Mouse (Mus musculus): ENCODE measurements at regions not wholly inside any gene's neighbourhood (a gene's known extent, or its start where the extent isn't known, plus 50 kb on each side); places are given as distances from the start of the nearest gene placed in this dataset.

DNA sequence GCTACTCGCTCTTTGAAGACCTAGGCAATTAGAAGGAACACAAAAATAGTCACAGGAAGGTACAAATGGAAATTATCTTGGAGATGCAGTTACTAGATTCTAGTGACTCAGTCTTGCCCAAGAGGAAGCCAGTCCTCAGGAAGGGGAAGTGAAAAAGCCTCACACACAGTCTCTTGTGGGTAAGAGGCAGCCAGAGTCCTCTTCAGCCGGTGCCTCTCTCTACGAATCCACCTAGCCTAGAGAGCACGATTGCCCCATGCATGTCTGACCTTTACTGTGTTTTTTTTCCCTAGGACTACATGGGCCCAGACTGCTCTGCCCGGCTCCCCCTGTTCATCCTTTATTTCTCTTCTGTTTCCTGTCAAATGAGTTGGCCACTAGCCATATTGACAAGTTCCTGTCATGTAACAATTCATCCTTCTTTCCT lies 233.7 kb upstream of the Tprg start:
- peaks cover 13% of the 10 kb centered on the region for H3K4me1 ChIP-seq (ENCODE audit: insufficient read depth)
- no peaks in the 10 kb centered on the region for H3K27me3 ChIP-seq (ENCODE audit: insufficient read depth, low read length)
- H3K36me3 ChIP-seq (replicated peaks; ENCODE audit: insufficient read depth, low read length), result no peaks in the 10 kb centered on the region
- H3K9me3 ChIP-seq (ENCODE audit: low read length), result no peaks in the 10 kb centered on the region
- peak overlapping the region; percentile 40; the same call in 1 of the 2 replicates for H3K27ac ChIP-seq (ENCODE audit: low read depth)
- DNase-seq, result peak; percentile 50
- H3K4me2 ChIP-seq (ENCODE audit: low read depth, low read length), result peak overlapping the region; percentile 48; the same call in 1 of the 2 replicates
- 22% methylated on average over 5 of the region's 5 CpGs for WGBS (ENCODE audit: insufficient replicate concordance)
- no peak overlapping the region for H3K9ac ChIP-seq (replicated peaks)
- H3K4me3 ChIP-seq (ENCODE audit: low read depth, low read length), result no peak overlapping the region
- ATAC-seq, result peak; percentile 73
- 0 out of 2 replicates have a peak, but pooled peaks have one; percentile 32 for TF ChIP-seq EP300 (IDR thresholded peaks at IDR 0.05; ENCODE audit: low read depth)
- no peak for TF ChIP-seq CTCF (IDR thresholded peaks at IDR 0.05; ENCODE audit: low read depth)

DNA sequence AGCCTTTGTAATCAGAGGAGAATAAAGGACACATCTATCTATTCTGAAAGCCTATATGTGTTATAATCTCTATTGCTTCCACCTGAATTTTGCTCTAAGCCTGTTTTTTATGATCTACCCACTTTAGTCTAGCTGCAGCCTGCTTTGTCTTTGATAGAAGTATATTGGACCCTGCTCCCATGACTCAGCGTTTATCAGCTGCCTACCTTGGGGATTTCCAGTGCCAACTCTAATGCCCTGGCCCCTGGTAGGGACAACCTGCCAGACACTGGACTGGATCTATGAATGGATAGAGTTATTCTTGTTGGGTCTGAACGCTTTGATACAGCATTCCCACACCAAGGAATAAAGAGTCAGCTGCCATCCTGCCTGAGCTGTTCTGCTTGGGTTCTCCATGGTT lies 232.3 kb upstream of the Tprg start:
- H3K27ac ChIP-seq (ENCODE audit: low read depth), result no peak overlapping the region
- no peaks in the 10 kb centered on the region for H3K36me3 ChIP-seq (replicated peaks; ENCODE audit: insufficient read depth, low read length)
- H3K9ac ChIP-seq (replicated peaks), result no peak overlapping the region
- peaks cover 21% of the 10 kb centered on the region for H3K4me1 ChIP-seq (ENCODE audit: insufficient read depth)
- DNase-seq, result no peak
- TF ChIP-seq CTCF (IDR thresholded peaks at IDR 0.05; ENCODE audit: low read depth) (no peak), EP300 (IDR thresholded peaks at IDR 0.05; ENCODE audit: low read depth) (no peak)
- no peaks in the 10 kb centered on the region for H3K9me3 ChIP-seq (ENCODE audit: low read length)
- H3K4me2 ChIP-seq (ENCODE audit: low read depth, low read length), result no peak overlapping the region
- no peak overlapping the region for H3K4me3 ChIP-seq (ENCODE audit: low read depth, low read length)
- ATAC-seq, result no peak
- 76% methylated on average over 2 of the region's 2 CpGs for WGBS (ENCODE audit: insufficient replicate concordance)
- H3K27me3 ChIP-seq (ENCODE audit: insufficient read depth, low read length), result no peaks in the 10 kb centered on the region

DNA sequence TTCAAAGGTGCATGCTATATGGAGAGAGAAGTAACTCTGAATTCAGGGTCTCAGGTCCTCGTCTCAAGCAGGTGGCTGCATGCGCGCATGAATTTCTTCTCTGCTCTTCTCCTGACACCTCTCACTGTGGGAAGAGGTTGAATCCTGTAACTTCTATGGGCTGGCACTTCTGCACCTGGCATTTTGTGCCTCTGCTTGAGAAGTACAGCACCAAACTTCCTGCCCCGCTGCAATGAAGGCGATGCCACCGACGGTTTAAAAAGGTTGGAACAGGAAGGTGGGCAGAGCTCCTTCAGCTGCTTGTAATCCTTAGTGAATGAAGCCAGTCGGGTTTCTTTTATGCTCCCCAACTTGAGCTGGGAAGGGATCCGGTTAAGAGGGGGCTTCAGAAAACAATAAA lies 231.2 kb upstream of the Tprg start:
- H3K4me1 ChIP-seq (ENCODE audit: insufficient read depth), result peaks cover 25% of the 10 kb centered on the region
- DNase-seq (no peak), ATAC-seq (no peak)
- no peaks in the 10 kb centered on the region for H3K27me3 ChIP-seq (ENCODE audit: insufficient read depth, low read length)
- no peak overlapping the region for H3K4me3 ChIP-seq (ENCODE audit: low read depth, low read length)
- 70% methylated on average over 9 of the region's 9 CpGs for WGBS (ENCODE audit: insufficient replicate concordance)
- no peak overlapping the region for H3K9ac ChIP-seq (replicated peaks)
- no peak overlapping the region for H3K4me2 ChIP-seq (ENCODE audit: low read depth, low read length)
- H3K27ac ChIP-seq (ENCODE audit: low read depth), result no peak overlapping the region
- no peak for TF ChIP-seq CTCF (IDR thresholded peaks at IDR 0.05; ENCODE audit: low read depth)
- TF ChIP-seq EP300 (IDR thresholded peaks at IDR 0.05; ENCODE audit: low read depth), result no peak
- H3K9me3 ChIP-seq (ENCODE audit: low read length), result no peaks in the 10 kb centered on the region
- no peaks in the 10 kb centered on the region for H3K36me3 ChIP-seq (replicated peaks; ENCODE audit: insufficient read depth, low read length)

DNA sequence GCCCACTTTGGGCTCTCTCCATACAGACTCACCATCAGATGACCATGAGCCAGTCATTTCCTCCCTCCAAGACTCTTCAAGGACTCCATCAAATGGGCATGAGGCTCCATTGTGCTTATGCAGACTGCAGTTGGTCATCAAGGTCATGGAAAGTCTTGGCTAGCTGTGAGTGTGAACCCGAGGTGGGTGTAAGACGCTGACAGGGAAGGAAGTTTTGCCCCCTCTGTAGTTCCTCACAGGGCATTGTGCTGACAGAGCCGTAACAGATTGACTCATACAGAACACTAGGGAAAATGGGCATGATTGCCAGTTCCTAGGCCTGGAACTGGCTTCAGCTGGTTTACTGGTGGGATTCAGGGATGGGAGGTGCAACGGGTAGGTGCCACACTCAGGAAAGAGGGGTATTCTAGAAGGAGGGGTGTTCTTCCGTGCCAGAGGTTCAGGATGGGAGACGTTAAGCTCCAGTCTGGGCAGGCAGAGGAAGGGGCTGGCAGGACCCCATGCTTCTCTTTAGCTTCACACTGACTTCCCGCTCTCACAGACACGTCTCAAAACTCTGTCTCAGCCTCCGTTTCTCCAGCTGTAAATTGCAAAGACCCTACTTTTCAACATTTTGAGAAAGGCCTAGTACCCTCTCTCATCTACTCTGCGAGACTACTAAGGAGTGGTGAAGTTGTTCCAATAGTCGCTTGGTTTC lies 228.4 kb upstream of the Tprg start:
- Histone ChIP-seq H3K4me3 (ENCODE audit: low read depth, low read length) (peak overlapping the region; percentile 57; the same call in 1 of the 2 replicates), H3K27ac (ENCODE audit: low read depth) (peak overlapping the region; percentile 99), H3K4me1 (ENCODE audit: insufficient read depth) (peaks cover 19% of the 10 kb centered on the region), H3K27me3 (ENCODE audit: insufficient read depth, low read length) (no peaks in the 10 kb centered on the region), H3K36me3 (replicated peaks; ENCODE audit: insufficient read depth, low read length) (no peaks in the 10 kb centered on the region), H3K4me2 (ENCODE audit: low read depth, low read length) (peak overlapping the region; percentile 73), H3K9ac (replicated peaks) (peak overlapping the region; percentile 64), H3K9me3 (ENCODE audit: low read length) (no peaks in the 10 kb centered on the region)
- no peak for TF ChIP-seq CTCF (IDR thresholded peaks at IDR 0.05; ENCODE audit: low read depth)
- no peak for TF ChIP-seq EP300 (IDR thresholded peaks at IDR 0.05; ENCODE audit: low read depth)
- ATAC-seq (no peak), DNase-seq (no peak)
- 45% methylated on average over 11 of the region's 11 CpGs for WGBS (ENCODE audit: insufficient replicate concordance)

DNA sequence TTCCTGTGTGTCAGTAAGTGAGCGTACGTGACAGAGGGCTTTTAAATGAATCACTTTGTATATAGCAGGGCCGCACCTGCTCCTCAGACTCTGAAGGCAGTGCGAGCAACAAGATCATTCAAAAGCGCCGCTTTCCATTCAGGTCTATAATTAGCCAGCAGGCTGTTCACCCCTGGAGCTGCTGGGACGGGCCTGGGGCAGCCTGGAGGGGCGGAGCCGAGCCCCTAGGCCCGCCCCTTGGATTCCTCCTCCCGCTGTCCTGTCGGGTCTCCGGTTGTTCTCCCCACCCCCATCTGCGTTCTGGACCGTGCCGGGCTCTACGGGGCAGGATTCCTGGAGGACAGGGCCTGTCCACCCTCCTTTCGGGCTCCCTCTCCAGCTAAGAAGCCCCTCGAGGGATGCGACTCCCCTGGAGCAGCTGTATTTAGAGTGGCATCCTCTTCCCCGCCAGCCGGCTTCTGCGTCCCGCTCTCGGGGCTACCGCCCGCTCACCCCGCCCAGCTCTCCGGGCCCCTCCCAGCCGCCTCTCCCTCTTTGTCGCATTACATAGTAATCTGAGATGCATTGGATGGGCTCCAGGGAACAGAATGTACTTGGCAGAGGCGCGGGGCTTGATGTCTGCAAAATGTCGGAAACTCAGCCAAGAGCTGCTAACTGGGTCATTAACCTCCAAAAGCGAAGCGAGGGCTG lies 227.7 kb upstream of the Tprg start:
- Histone ChIP-seq H3K27me3 (ENCODE audit: insufficient read depth, low read length) (no peaks in the 10 kb centered on the region), H3K9me3 (ENCODE audit: low read length) (no peaks in the 10 kb centered on the region), H3K4me2 (ENCODE audit: low read depth, low read length) (peak overlapping the region; percentile 73), H3K4me3 (ENCODE audit: low read depth, low read length) (peak overlapping the region; percentile 57), H3K4me1 (ENCODE audit: insufficient read depth) (peaks cover 18% of the 10 kb centered on the region), H3K27ac (ENCODE audit: low read depth) (peak overlapping the region; percentile 99), H3K9ac (replicated peaks) (peak overlapping the region; percentile 64), H3K36me3 (replicated peaks; ENCODE audit: insufficient read depth, low read length) (no peaks in the 10 kb centered on the region)
- WGBS (ENCODE audit: insufficient replicate concordance), result 2% methylated on average over 36 of the region's 36 CpGs
- peak; percentile 88 for DNase-seq
- ATAC-seq, result peak; percentile 97
- TF ChIP-seq EP300 (IDR thresholded peaks at IDR 0.05; ENCODE audit: low read depth), result peak; percentile 95
- no peak for TF ChIP-seq CTCF (IDR thresholded peaks at IDR 0.05; ENCODE audit: low read depth)

DNA sequence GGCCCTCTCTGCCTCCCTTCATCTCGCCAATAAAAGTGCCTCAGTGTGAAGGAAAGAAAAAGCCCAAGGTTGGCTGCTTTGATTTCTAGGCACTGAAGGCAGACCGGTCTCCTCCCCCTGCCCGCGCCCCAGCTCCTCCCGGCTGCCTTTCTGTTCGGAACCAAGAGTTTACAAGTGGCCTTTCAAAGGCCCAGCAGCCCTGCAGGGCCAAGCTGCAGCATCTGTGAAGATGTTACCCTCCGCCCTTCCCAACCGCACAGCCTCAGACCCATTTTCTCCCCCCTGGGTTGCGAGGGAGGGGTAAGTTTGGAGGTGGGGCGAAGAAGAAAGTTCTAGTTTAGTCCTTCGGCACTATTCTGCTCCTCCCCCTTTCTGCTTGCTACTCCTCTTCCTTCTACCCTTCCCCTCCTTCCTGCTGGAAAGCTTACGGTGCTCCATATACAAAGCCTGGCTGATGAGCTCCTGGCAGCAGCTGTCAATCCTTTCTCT lies 227.1 kb upstream of the Tprg start:
- no peaks in the 10 kb centered on the region for H3K27me3 ChIP-seq (ENCODE audit: insufficient read depth, low read length)
- H3K36me3 ChIP-seq (replicated peaks; ENCODE audit: insufficient read depth, low read length), result no peaks in the 10 kb centered on the region
- no peak for DNase-seq
- no peaks in the 10 kb centered on the region for H3K9me3 ChIP-seq (ENCODE audit: low read length)
- TF ChIP-seq CTCF (IDR thresholded peaks at IDR 0.05; ENCODE audit: low read depth) (no peak), EP300 (IDR thresholded peaks at IDR 0.05; ENCODE audit: low read depth) (no peak)
- H3K9ac ChIP-seq (replicated peaks), result peak overlapping the region; percentile 64
- H3K27ac ChIP-seq (ENCODE audit: low read depth), result peak overlapping the region; percentile 99
- no peak; the same call in 1 of the 2 replicates for ATAC-seq
- peaks cover 22% of the 10 kb centered on the region for H3K4me1 ChIP-seq (ENCODE audit: insufficient read depth)
- H3K4me2 ChIP-seq (ENCODE audit: low read depth, low read length), result peak overlapping the region; percentile 73
- 7% methylated on average over 12 of the region's 12 CpGs for WGBS (ENCODE audit: insufficient replicate concordance)
- H3K4me3 ChIP-seq (ENCODE audit: low read depth, low read length), result peak overlapping the region; percentile 57

All from liver, postnatal 0 days (tissue).